Mouse (Mus musculus): ENCODE results near the gene Oas1c.

DNA sequence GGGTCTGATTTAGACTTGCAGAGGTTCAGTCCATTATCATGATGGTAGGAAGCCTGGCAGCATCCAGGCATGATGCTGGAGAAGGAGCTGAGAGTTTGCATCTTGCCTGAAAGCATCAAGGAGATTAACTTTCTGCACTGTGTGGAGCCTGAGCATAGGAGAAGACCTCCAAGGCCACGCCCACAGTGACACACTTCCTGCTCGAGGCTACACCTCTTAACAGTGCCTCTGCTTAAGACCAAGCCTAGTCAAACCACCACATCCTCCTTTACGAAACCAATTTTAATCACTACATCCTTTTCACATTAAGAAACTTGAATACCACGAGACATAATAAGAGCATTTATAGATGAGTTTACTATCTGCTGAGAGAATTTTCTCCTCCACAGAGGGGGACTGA is 18.7 kb upstream of the Oas1c start:
- TF ChIP-seq CTCF (IDR thresholded peaks at IDR 0.05; ENCODE audit: low read depth) (no peak), EP300 (optimal IDR thresholded peaks at IDR 0.05) (no peak)
